Mouse (Mus musculus) E14TG2a.4 (cell line): ENCODE data around the gene Mgat2.

Experiments used
- H3K27me3 ChIP-seq: 2 replicates; pipeline ENCODE4 v1.6.1; 2014; ENCODE audit warnings: low read length, control low read depth; ENCODE audit not compliant: insufficient read depth
- H3K36me3 ChIP-seq: 2 replicates; pipeline ENCODE4 v1.6.1; 2014; ENCODE audit warnings: low read length, control low read depth; ENCODE audit not compliant: insufficient read depth
- H3K4me1 ChIP-seq: replicated peaks from 2 replicates; pipeline ENCODE4 v1.6.1; 2014; ENCODE audit warnings: low read depth, low read length, control low read depth
- H3K4me3 ChIP-seq: replicated peaks from 2 replicates; pipeline ENCODE4 v1.5.1; 2014; ENCODE audit warnings: mild to moderate bottlenecking, low read length
- H3K9me3 ChIP-seq: 2 replicates; pipeline ENCODE4 v1.6.1; 2014; ENCODE audit warnings: low read length, control low read depth
- CTCF ChIP-seq: conservative IDR thresholded peaks from 2 replicates; pipeline ENCODE4 v1.5.1; 2014; ENCODE audit warnings: low read length
- NANOG ChIP-seq: IDR thresholded peaks from 2 replicates; pipeline ENCODE4 v1.6.1; 2014; ENCODE audit warnings: borderline replicate concordance, low read length, mixed read lengths
- POU5F1 ChIP-seq: IDR thresholded peaks from 2 replicates; pipeline ENCODE4 v1.6.1; 2014; ENCODE audit warnings: low read length, borderline replicate concordance

Gene Mgat2

DNA sequence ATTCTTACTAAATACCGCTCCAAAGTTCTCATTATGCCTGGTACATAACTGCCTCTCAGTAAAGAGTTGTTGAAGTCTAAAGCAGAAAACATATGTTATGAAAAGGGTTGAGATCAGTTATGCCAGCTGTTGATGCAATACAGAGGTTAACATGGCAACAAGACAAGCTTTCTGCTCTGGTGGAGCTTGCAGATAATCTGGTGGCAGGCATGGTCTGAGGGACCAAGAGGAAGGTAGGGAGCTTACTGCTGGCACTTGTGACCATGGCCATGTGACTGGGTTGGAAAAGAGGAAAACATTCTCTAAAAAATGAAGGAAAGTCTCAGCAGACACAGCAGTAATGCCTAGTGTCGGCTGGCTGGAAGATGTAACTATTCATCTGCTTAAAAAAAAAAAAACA, 12.7 kb upstream of the Mgat2 start:
- no peaks in the 10 kb centered on the region for H3K9me3 ChIP-seq
- H3K27me3 ChIP-seq: no peaks in the 10 kb centered on the region
- H3K36me3 ChIP-seq: peaks cover 49% of the 10 kb centered on the region
- TF ChIP-seq POU5F1 (no peak), CTCF (no peak), NANOG (no peak)
- no peak overlapping the region for H3K4me3 ChIP-seq
- peaks cover 33% of the 10 kb centered on the region for H3K4me1 ChIP-seq

GRCm38 (mm10) chr12:69175975-69176374, 8.0 kb upstream of the Mgat2 start:
- H3K4me3 ChIP-seq: no peak overlapping the region
- H3K27me3 ChIP-seq: no peaks in the 10 kb centered on the region
- 0 out of 2 replicates have a peak, but pooled peaks cover 5% of the 10 kb centered on the region for H3K9me3 ChIP-seq
- no peak for TF ChIP-seq POU5F1
- TF ChIP-seq CTCF: no peak
- no peak for TF ChIP-seq NANOG
- peaks cover 61% of the 10 kb centered on the region for H3K36me3 ChIP-seq
- peaks cover 23% of the 10 kb centered on the region for H3K4me1 ChIP-seq

DNA sequence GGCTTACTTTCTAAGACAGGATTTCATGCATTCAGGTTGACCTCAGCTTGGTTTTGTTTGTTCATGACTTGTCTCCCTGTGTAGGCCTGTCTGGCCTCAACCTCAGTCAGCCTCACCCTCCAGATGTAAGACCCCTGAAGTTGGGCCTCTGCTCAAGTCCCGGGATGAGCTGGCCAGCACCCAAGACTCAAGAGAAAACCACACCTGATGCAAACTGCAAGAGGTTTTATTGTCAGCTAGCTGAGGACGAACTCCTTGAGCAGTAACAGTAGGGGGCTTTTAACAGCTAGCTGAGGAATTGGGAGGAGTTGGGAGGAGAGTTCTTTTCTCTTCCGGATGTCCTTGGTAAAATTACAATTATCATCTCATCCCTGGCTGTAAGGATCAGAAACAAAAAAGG, 6.4 kb upstream of the Mgat2 start:
- Histone ChIP-seq H3K9me3 (0 out of 2 replicates have a peak, but pooled peaks cover 5% of the 10 kb centered on the region), H3K27me3 (no peaks in the 10 kb centered on the region), H3K4me3 (no peak overlapping the region), H3K36me3 (peaks cover 58% of the 10 kb centered on the region), H3K4me1 (peaks cover 27% of the 10 kb centered on the region)
- TF ChIP-seq NANOG (no peak), POU5F1 (no peak), CTCF (no peak)

GRCm38 (mm10) chr12:69179371-69179770, 4.6 kb upstream of the Mgat2 start:
- Histone ChIP-seq H3K9me3 (0 out of 2 replicates have a peak, but pooled peaks cover 5% of the 10 kb centered on the region), H3K36me3 (peaks cover 45% of the 10 kb centered on the region), H3K4me1 (peaks cover 28% of the 10 kb centered on the region), H3K4me3 (0 out of 2 replicates have a peak overlapping the region, but pooled peaks have one; percentile 27), H3K27me3 (no peaks in the 10 kb centered on the region)
- no peak for TF ChIP-seq NANOG
- no peak for TF ChIP-seq CTCF
- TF ChIP-seq POU5F1: no peak

- Histone ChIP-seq H3K27me3 (no peaks in the 10 kb centered on the region; the same call in 1 of the 2 replicates), H3K9me3 (0 out of 2 replicates have a peak, but pooled peaks cover 5% of the 10 kb centered on the region), H3K4me1 (peaks cover 47% of the 10 kb centered on the region), H3K4me3 (no peak overlapping the region), H3K36me3 (peaks cover 38% of the 10 kb centered on the region)
- no peak for TF ChIP-seq NANOG
- no peak for TF ChIP-seq CTCF
- TF ChIP-seq POU5F1: no peak
These were observed 2.2 kb upstream of the Mgat2 start for GRCm38 (mm10) chr12:69181800-69182199.

GRCm38 (mm10) chr12:69184342-69185295, 662 bp downstream of the Mgat2 start:
- Histone ChIP-seq H3K4me1 (peaks cover 58% of the 10 kb centered on the region), H3K36me3 (peaks cover 54% of the 10 kb centered on the region), H3K4me3 (peak overlapping the region; percentile 98), H3K27me3 (no peaks in the 10 kb centered on the region; the same call in 1 of the 2 replicates), H3K9me3 (no peaks in the 10 kb centered on the region)
- TF ChIP-seq NANOG (no peak), CTCF (no peak), POU5F1 (no peak)

- Histone ChIP-seq H3K27me3 (no peaks in the 10 kb centered on the region; the same call in 1 of the 2 replicates), H3K9me3 (no peaks in the 10 kb centered on the region), H3K4me1 (peaks cover 51% of the 10 kb centered on the region), H3K36me3 (peaks cover 61% of the 10 kb centered on the region), H3K4me3 (peak overlapping the region; percentile 98)
- no peak for TF ChIP-seq NANOG
- TF ChIP-seq POU5F1: no peak
- no peak for TF ChIP-seq CTCF
These were observed 1.4 kb downstream of the Mgat2 start for GRCm38 (mm10) chr12:69185371-69185770.

DNA sequence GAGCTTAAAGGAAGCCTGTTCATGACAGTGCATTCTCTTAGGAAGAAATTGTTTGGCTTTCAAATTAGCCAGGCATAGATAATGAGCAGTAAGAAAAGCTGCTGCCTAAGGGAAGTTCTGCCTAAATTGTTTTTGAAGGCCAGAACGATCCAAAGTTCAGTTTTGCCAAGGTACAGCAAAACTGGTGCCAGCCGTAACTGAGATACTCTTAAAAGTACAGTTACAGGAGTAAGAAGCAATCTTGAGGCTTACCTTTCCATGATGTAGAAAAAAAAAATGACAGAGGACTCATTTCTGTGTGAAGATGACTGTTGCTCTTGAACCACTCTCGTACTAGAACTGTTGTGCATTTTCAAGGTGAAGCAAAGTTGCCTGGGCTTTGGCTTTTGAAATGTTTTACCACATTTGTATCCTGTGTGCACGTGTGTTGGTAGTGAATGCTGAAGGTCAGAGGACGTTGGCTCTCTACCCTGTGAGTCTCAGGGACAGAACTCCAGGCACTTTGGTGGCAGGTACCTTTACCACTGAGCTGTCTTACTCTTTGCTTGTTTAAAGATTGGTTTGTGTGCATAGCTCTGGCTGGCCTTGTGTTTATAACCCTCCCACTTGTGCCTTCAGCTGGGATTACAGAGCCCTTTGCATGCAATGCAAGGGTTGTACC, 3.0 kb downstream of the Mgat2 start:
- peaks cover 48% of the 10 kb centered on the region for H3K4me1 ChIP-seq
- no peak overlapping the region for H3K4me3 ChIP-seq
- TF ChIP-seq POU5F1 (no peak), NANOG (no peak), CTCF (no peak)
- H3K36me3 ChIP-seq: peaks cover 65% of the 10 kb centered on the region
- H3K27me3 ChIP-seq: no peaks in the 10 kb centered on the region; the same call in 1 of the 2 replicates
- H3K9me3 ChIP-seq: no peaks in the 10 kb centered on the region
